Mouse (Mus musculus) liver, embryonic 13.5 days (tissue): ENCODE measurements around the gene Frmd4a. TPM values are rescaled to one million over a fixed set of nuclear protein-coding genes. Genes with fewer than 3 reads are reported as not detected.

Experiments
- ATAC-seq: fragments of 200-750 bp; cut with Nextera tagmentation; 2 replicates; pipeline ENCODE4 v1.8.0; 2017; ENCODE audit warnings: low read depth, mild to moderate bottlenecking, moderate number of reproducible peaks, moderate library complexity
- DNase-seq: peaks from one replicate; pipeline ENCODE4 v3.0.0; 2022
- H3K27ac ChIP-seq: fragments of 300-500 bp; sonication (generic); 2 replicates; pipeline ENCODE4 v1.5.1; 2015; ENCODE audit warnings: moderate library complexity, mild to moderate bottlenecking, inconsistent platforms
- H3K27me3 ChIP-seq: fragments of 300-500 bp; sonication (generic); 2 replicates; pipeline ENCODE4 v1.6.1; 2015; ENCODE audit warnings: mild to moderate bottlenecking, inconsistent platforms
- H3K36me3 ChIP-seq: fragments of 300-500 bp; sonication (generic); 2 replicates; pipeline ENCODE4 v1.6.1; 2015; ENCODE audit warnings: mild to moderate bottlenecking, inconsistent platforms
- H3K4me1 ChIP-seq: fragments of 300-500 bp; sonication (generic); replicated peaks from 2 replicates; pipeline ENCODE4 v1.6.1; 2015; ENCODE audit warnings: inconsistent platforms
- H3K4me2 ChIP-seq: fragments of 300-500 bp; sonication (generic); 2 replicates; pipeline ENCODE4 v1.6.1; 2015; ENCODE audit warnings: inconsistent platforms, mild to moderate bottlenecking, moderate library complexity
- H3K4me3 ChIP-seq: fragments of 300-500 bp; sonication (generic); replicated peaks from 2 replicates; pipeline ENCODE4 v1.5.1; 2015; ENCODE audit warnings: mild to moderate bottlenecking, inconsistent platforms
- H3K9ac ChIP-seq: fragments of 300-500 bp; sonication (generic); 2 replicates; pipeline ENCODE4 v1.6.1; 2015; ENCODE audit warnings: mild to moderate bottlenecking, inconsistent platforms
- H3K9me3 ChIP-seq: fragments of 300-500 bp; sonication (generic); replicated peaks from 2 replicates; pipeline ENCODE4 v1.6.1; 2016; ENCODE audit warnings: inconsistent platforms
- WGBS: fragments of 180-500 bp; shearing (Covaris S2); methylation state at CpG from one replicate; pipeline ENCODE4 v1.1.7; 2015; ENCODE audit not compliant: insufficient replicate concordance; 5-methylcytosine and 5-hydroxymethylcytosine counted together
- polyA plus RNA-seq: library from polyadenylated mRNA; unstranded; fragments of >200 nt; fragmentation: Nextera tagmentation; extraction: Ambion mirVana; gene quantifications from 2 replicates; pipeline ENCODE4 v1.2.1, GENCODE M21; 2015

Gene Frmd4a
- polyA plus RNA-seq, 1 experiment from 2014 or later, result 11.0 TPM

- no peak overlapping the region for H3K9ac ChIP-seq
- H3K36me3 ChIP-seq, result no peaks in the 10 kb centered on the region
- DNase-seq (no peak), ATAC-seq (no peak)
- H3K4me1 ChIP-seq, result peaks cover 17% of the 10 kb centered on the region
- H3K4me2 ChIP-seq, result no peak overlapping the region
- WGBS, result 61% methylated on average over 10 of the region's 10 CpGs
- H3K9me3 ChIP-seq, result no peaks in the 10 kb centered on the region
- H3K27me3 ChIP-seq, result no peaks in the 10 kb centered on the region; the same call in 1 of the 2 replicates
- H3K27ac ChIP-seq, result no peak overlapping the region
- no peak overlapping the region for H3K4me3 ChIP-seq
Measured at GRCm38 (mm10) chr2:4504413-4504812, 486.9 kb downstream of the Frmd4a start.

- Histone ChIP-seq H3K4me2 (no peak overlapping the region), H3K36me3 (no peaks in the 10 kb centered on the region), H3K27ac (no peak overlapping the region), H3K27me3 (no peaks in the 10 kb centered on the region; the same call in 1 of the 2 replicates), H3K4me1 (peaks cover 12% of the 10 kb centered on the region; the same call in 1 of the 2 replicates), H3K4me3 (no peak overlapping the region), H3K9me3 (no peaks in the 10 kb centered on the region), H3K9ac (no peak overlapping the region)
- ATAC-seq (no peak), DNase-seq (no peak)
- 67% methylated on average over 4 of the region's 4 CpGs for WGBS
Measured at GRCm38 (mm10) chr2:4505695-4506094, 488.2 kb downstream of the Frmd4a start.

GRCm38 (mm10) chr2:4506659-4507058 lies 489.1 kb downstream of the Frmd4a start:
- no peaks in the 10 kb centered on the region for H3K36me3 ChIP-seq
- WGBS, result 70% methylated on average over 9 of the region's 9 CpGs
- H3K27ac ChIP-seq, result no peak overlapping the region
- H3K4me3 ChIP-seq, result no peak overlapping the region
- DNase-seq (no peak), ATAC-seq (no peak)
- H3K27me3 ChIP-seq, result no peaks in the 10 kb centered on the region; the same call in 1 of the 2 replicates
- peaks cover 5% of the 10 kb centered on the region; the same call in 1 of the 2 replicates for H3K4me1 ChIP-seq
- no peak overlapping the region for H3K4me2 ChIP-seq
- no peak overlapping the region for H3K9ac ChIP-seq
- H3K9me3 ChIP-seq, result no peaks in the 10 kb centered on the region

- 73% methylated on average over 13 of the region's 13 CpGs for WGBS
- no peak for DNase-seq
- Histone ChIP-seq H3K4me3 (no peak overlapping the region), H3K36me3 (no peaks in the 10 kb centered on the region), H3K4me2 (no peak overlapping the region), H3K9ac (no peak overlapping the region), H3K4me1 (peaks cover 5% of the 10 kb centered on the region; the same call in 1 of the 2 replicates), H3K27ac (no peak overlapping the region), H3K9me3 (no peaks in the 10 kb centered on the region), H3K27me3 (no peaks in the 10 kb centered on the region; the same call in 1 of the 2 replicates)
- ATAC-seq, result no peak
Measured at GRCm38 (mm10) chr2:4507887-4508615, 490.5 kb downstream of the Frmd4a start.

- Histone ChIP-seq H3K4me3 (no peak overlapping the region), H3K4me1 (peaks cover 5% of the 10 kb centered on the region; the same call in 1 of the 2 replicates), H3K27me3 (no peaks in the 10 kb centered on the region; the same call in 1 of the 2 replicates), H3K9me3 (no peaks in the 10 kb centered on the region), H3K9ac (no peak overlapping the region), H3K36me3 (no peaks in the 10 kb centered on the region), H3K27ac (no peak overlapping the region), H3K4me2 (no peak overlapping the region; the same call in 1 of the 2 replicates)
- no peak for ATAC-seq
- no peak for DNase-seq
- 60% methylated on average over 10 of the region's 10 CpGs for WGBS
Measured at GRCm38 (mm10) chr2:4508959-4509615, 491.6 kb downstream of the Frmd4a start.

- H3K4me3 ChIP-seq, result no peak overlapping the region
- no peak overlapping the region for H3K9ac ChIP-seq
- ATAC-seq (peak; percentile 27; the same call in 1 of the 2 replicates), DNase-seq (no peak)
- WGBS, result 58% methylated on average over 5 of the region's 5 CpGs
- peak overlapping the region; percentile 15 for H3K4me2 ChIP-seq
- H3K4me1 ChIP-seq, result peaks cover 5% of the 10 kb centered on the region; the same call in 1 of the 2 replicates
- H3K27me3 ChIP-seq, result no peaks in the 10 kb centered on the region; the same call in 1 of the 2 replicates
- no peaks in the 10 kb centered on the region for H3K9me3 ChIP-seq
- H3K27ac ChIP-seq, result no peak overlapping the region
- H3K36me3 ChIP-seq, result no peaks in the 10 kb centered on the region
Measured at GRCm38 (mm10) chr2:4509739-4510138, 492.2 kb downstream of the Frmd4a start.

- DNase-seq (no peak), ATAC-seq (peak; percentile 66)
- H3K27ac ChIP-seq, result no peak overlapping the region
- H3K4me1 ChIP-seq, result peaks cover 5% of the 10 kb centered on the region; the same call in 1 of the 2 replicates
- no peaks in the 10 kb centered on the region; the same call in 1 of the 2 replicates for H3K27me3 ChIP-seq
- no peaks in the 10 kb centered on the region for H3K9me3 ChIP-seq
- H3K9ac ChIP-seq, result no peak overlapping the region
- peak overlapping the region; percentile 15 for H3K4me2 ChIP-seq
- no peaks in the 10 kb centered on the region for H3K36me3 ChIP-seq
- WGBS, result 63% methylated on average over 11 of the region's 11 CpGs
- no peak overlapping the region for H3K4me3 ChIP-seq
Measured at GRCm38 (mm10) chr2:4510208-4511079, 492.9 kb downstream of the Frmd4a start.

GRCm38 (mm10) chr2:4511080-4511386 lies 493.5 kb downstream of the Frmd4a start:
- Histone ChIP-seq H3K4me2 (no peak overlapping the region), H3K9ac (no peak overlapping the region), H3K4me1 (peaks cover 5% of the 10 kb centered on the region; the same call in 1 of the 2 replicates), H3K4me3 (no peak overlapping the region), H3K27ac (no peak overlapping the region), H3K27me3 (no peaks in the 10 kb centered on the region; the same call in 1 of the 2 replicates), H3K36me3 (no peaks in the 10 kb centered on the region), H3K9me3 (no peaks in the 10 kb centered on the region)
- WGBS, result 70% methylated on average over 2 of the region's 2 CpGs
- ATAC-seq (no peak), DNase-seq (no peak)

- Histone ChIP-seq H3K9ac (no peak overlapping the region), H3K9me3 (no peaks in the 10 kb centered on the region), H3K27ac (no peak overlapping the region), H3K27me3 (no peaks in the 10 kb centered on the region; the same call in 1 of the 2 replicates), H3K4me2 (no peak overlapping the region), H3K4me1 (peaks cover 9% of the 10 kb centered on the region), H3K36me3 (no peaks in the 10 kb centered on the region), H3K4me3 (no peak overlapping the region)
- 50% methylated on average over 14 of the region's 14 CpGs for WGBS
- no peak for DNase-seq
- no peak for ATAC-seq
Measured at GRCm38 (mm10) chr2:4512607-4513006, 495.1 kb downstream of the Frmd4a start.

- Histone ChIP-seq H3K4me3 (no peak overlapping the region), H3K9ac (no peak overlapping the region), H3K9me3 (no peaks in the 10 kb centered on the region), H3K4me1 (peaks cover 9% of the 10 kb centered on the region), H3K27ac (no peak overlapping the region; the same call in 1 of the 2 replicates), H3K36me3 (no peaks in the 10 kb centered on the region), H3K4me2 (no peak overlapping the region), H3K27me3 (no peaks in the 10 kb centered on the region; the same call in 1 of the 2 replicates)
- DNase-seq (no peak), ATAC-seq (no peak)
- 40% methylated on average over 3 of the region's 3 CpGs for WGBS
Measured at GRCm38 (mm10) chr2:4515910-4516309, 498.4 kb downstream of the Frmd4a start.
